Mouse (Mus musculus): ENCODE measurements around the gene Pik3ca.

GRCm38 (mm10) chr3:32495856-32496710, 98.6 kb downstream of the Pik3ca start:
- TF ChIP-seq CTCF (IDR thresholded peaks at IDR 0.05; ENCODE audit: borderline replicate concordance, insufficient read depth, low read length) (no peak), POLR2A (IDR thresholded peaks at IDR 0.05; ENCODE audit: low read depth, low read length) (no peak)

All from embryonic fibroblast, embryonic 13.5 days (primary cell).